Mouse (Mus musculus) Patski (cell line): ENCODE measurements around the gene Med20. TPM values are rescaled to one million over a fixed set of nuclear protein-coding genes. Genes with fewer than 3 reads are reported as not detected.

Experiments used
- ATAC-seq: fragments of 100-300 bp; one replicate; pipeline ENCODE4 v1.8.0; 2021
- CTCF ChIA-PET: fragments of 350-600 bp; sonication (Branson Sonifier 250); formaldehyde crosslinking; loops from one replicate; lab custom pipeline; 2022; ENCODE audit warnings: inconsistent platforms; lab: Charles Lee
- POLR2A ChIA-PET: fragments of 350-600 bp; sonication (Branson Sonifier 250); formaldehyde crosslinking; loops from one replicate; lab custom pipeline; 2022; ENCODE audit warnings: antibody characterized with exemption, inconsistent platforms; lab: Charles Lee
- DNase-seq: peaks from one replicate; pipeline ENCODE4 v3.0.0-alpha.2; 2011; ENCODE audit warnings: low read depth, low spot score
- H3K27me3 ChIP-seq: fragments of 371-371 bp; one replicate; pipeline ENCODE4 v1.5.1; 2021
- CTCF ChIP-seq: fragments of 100-300 bp; IDR thresholded peaks from one replicate; pipeline ENCODE4 v1.5.1; 2021
- in situ Hi-C: fragments of 300-500 bp; cut with MboI; formaldehyde crosslinking; loops from 3 replicates; pipeline ENCODE4 v1.11.1; 2018; ENCODE audit warnings: low pct_unique_long_range_greater_than_20kb, mixed read lengths
- polyA plus RNA-seq: library from polyadenylated mRNA; unstranded; gene quantifications from one replicate; pipeline ENCODE4 v1.2.3, GENCODE M21; 2021

The Med20 gene
- polyA plus RNA-seq, 1 experiment from 2014 or later, result 36.3 TPM

DNA sequence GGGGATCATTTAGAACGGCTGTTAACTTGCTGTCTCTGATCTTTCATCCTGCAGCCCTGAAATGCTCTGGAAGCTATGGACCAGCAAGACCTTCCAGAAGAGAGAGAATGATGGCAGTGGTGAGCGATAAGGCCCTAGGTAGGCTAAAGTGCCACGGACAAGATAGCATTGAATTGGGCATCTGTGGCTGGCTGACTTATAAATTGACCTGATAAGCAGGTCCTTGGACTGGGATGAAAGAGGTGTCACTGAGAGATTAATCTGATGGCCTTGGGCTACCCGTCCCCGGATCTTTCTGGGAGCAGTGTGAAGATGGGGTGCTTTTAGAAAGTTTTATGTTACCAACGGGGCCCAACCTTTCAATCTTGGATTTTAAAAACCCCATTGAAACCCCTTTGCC, 32.7 kb upstream of the Med20 start:
- no peak for TF ChIP-seq CTCF
- no peak for ATAC-seq
- in situ Hi-C loops, result no loop called here
- no peak for DNase-seq
- ChIA-PET CTCF (no interaction called here), POLR2A (no interaction called here)
- no peaks in the 10 kb centered on the region for H3K27me3 ChIP-seq

GRCm38 (mm10) chr17:47580962-47581361, 30.4 kb upstream of the Med20 start:
- no peaks in the 10 kb centered on the region for H3K27me3 ChIP-seq
- ChIA-PET POLR2A (no interaction called here), CTCF (no interaction called here)
- DNase-seq (no peak), ATAC-seq (no peak)
- in situ Hi-C loops, result no loop called here
- no peak for TF ChIP-seq CTCF

DNA sequence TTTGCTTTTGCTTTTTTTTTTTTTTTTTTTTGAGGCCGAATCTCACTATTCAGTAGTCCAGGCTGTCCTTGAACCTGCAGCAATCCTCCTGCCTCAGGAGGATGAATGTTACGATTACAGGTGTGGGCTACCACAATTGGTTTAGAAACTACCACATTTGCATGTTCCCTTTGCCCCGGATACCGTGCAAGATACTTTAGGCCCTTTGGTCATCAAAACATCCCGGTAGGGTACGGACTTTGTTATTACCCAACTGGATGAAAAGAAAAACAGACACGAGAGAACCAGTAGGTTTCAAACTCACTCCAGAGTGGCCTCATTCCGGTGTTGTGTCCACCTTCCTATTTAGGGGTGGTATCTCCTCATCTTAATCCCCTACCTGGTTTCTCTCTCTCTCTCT, 22.9 kb upstream of the Med20 start:
- H3K27me3 ChIP-seq, result no peaks in the 10 kb centered on the region
- DNase-seq (no peak), ATAC-seq (no peak)
- ChIA-PET CTCF (no interaction called here), POLR2A (no interaction called here)
- in situ Hi-C loops, result no loop called here
- TF ChIP-seq CTCF, result no peak

DNA sequence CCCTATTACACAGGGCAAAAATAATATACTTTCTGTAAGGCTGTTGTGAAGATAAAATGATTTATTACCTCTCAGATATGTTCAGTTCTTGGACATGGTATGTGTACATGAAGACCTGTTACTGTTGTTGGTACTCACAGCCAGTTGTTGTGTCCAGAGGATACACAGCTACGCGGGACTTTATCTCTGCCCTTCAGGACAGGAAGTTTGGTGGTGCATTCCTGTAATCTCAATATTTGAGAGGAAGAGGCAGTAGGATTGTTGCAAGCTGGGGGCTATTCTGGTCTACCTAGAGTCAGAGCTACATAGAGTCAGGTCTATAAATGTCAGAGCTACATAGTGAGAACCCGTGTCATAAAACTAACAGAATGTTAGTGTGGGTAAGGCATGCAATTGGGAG, 20.3 kb upstream of the Med20 start:
- ChIA-PET CTCF (interaction anchor here (2.4 kb wide), 1 partner anchor 80 kb away, joined by 8 read pairs; no protein-coding TSS in a partner anchor), POLR2A (no interaction called here)
- in situ Hi-C loops, result no loop called here
- ATAC-seq (no peak), DNase-seq (no peak)
- H3K27me3 ChIP-seq, result no peaks in the 10 kb centered on the region
- no peak for TF ChIP-seq CTCF

DNA sequence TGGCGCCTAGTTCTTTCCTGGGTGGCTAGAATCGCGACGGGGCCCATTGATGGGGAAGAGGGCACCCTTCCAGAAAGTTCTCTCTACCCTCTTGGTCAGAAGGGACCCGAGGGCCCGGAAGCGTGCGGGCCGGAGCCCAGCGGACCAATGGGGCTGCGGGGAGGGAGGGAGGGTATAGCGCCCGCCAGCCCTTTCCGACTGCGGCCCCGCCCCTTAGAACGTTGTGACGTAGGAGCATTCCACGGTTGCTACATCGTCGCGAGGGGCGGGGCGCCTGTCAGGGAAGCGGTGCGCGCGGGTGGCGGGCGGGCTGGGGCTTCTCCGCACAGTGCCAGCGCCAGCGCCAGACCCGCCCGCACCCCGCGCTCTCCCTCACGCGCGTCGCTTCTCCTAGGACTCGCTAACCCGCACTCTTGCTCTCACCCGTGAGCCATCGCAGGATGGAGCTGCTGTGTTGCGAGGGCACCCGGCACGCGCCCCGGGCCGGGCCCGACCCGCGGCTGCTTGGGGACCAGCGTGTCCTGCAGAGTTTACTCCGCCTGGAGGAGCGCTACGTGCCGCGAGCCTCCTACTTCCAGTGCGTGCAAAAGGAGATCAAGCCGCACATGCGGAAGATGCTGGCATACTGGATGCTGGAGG, 18.0 kb upstream of the Med20 start:
- ChIA-PET CTCF (no interaction called here), POLR2A (interaction anchor here (0.6 kb wide), 1 partner anchor 58 kb away, joined by 3 read pairs; no protein-coding TSS in a partner anchor)
- in situ Hi-C loops, result no loop called here
- DNase-seq (no peak), ATAC-seq (peak; percentile 64)
- no peaks in the 10 kb centered on the region for H3K27me3 ChIP-seq
- TF ChIP-seq CTCF, result no peak

- in situ Hi-C loops, result no loop called here
- CTCF ChIA-PET, result no interaction called here
- DNase-seq (no peak), ATAC-seq (no peak)
- H3K27me3 ChIP-seq, result no peaks in the 10 kb centered on the region
- TF ChIP-seq CTCF, result no peak
- POLR2A ChIA-PET, result interaction anchor here (0.6 kb wide), 1 partner anchor 58 kb away, joined by 3 read pairs; no protein-coding TSS in a partner anchor
Observed at GRCm38 (mm10) chr17:47593854-47594182, 17.6 kb upstream of the Med20 start.

DNA sequence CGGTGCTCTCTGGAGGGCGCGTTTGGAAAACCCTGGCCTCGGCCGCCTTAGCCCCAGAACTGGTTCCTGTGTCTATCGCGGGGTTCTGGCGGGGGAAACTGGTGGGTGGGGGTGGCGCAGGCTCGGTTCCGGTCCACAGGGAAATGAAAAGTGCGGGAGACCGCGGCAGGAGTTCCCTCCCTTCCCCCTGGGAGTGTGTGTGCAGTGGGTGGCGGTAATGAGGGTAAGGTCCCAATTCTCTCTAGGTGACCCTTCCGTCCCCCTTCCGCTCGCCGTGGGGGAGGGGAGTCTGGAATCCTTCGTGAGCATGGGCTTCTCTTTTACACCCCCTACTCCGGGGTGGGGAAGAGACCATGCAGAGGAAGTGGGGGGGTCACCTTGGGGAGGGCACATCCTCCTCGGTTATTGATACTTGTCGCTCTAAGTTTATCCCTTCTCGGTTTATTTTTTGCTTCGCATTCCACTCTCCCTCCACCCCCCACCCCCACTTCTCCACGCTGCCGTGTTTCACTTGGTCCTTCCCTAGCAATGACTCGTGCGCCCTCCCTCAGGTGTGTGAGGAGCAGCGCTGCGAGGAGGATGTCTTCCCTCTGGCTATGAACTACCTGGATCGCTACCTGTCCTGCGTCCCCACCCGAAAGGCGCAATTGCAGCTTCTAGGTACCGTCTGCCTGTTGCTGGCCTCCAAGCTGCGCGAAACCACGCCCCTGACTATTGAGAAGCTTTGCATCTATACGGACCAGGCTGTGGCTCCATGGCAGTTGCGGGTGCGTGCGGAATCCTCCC, 17.0 kb upstream of the Med20 start:
- no peak for TF ChIP-seq CTCF
- DNase-seq, result no peak
- in situ Hi-C loops, result no loop called here
- ChIA-PET POLR2A (interaction anchor here (0.6 to 1.5 kb wide), 2 partner anchors 59 to 83 kb away, joined by 3 to 6 read pairs; no protein-coding TSS in a partner anchor), CTCF (interaction anchor here (2.8 kb wide), 1 partner anchor 83 kb away, joined by 23 read pairs; no protein-coding TSS in a partner anchor)
- no peak for ATAC-seq
- no peaks in the 10 kb centered on the region for H3K27me3 ChIP-seq

DNA sequence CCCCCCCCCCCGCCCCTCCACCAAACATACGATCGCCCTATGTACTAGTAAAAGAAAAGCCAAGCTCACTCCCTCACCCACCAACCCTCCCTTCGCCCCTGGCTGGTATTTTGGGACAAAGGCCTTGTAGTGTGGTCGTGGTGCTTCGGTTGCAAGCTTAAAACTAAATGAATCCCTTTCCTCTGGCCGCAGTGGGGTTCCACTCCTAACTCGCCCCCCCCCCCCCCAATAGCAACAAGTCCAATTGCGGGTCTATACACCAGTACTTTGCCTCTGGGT, 16.5 kb upstream of the Med20 start:
- TF ChIP-seq CTCF, result no peak
- ChIA-PET POLR2A (interaction anchor here (1.5 kb wide), 1 partner anchor 84 kb away, joined by 6 read pairs; no protein-coding TSS in a partner anchor), CTCF (interaction anchor here (1.9 to 2.8 kb wide), 2 partner anchors 15 to 84 kb away, joined by 6 to 23 read pairs; partner anchors contain the start of genes Bysl, Gm20517 and Med20)
- no peaks in the 10 kb centered on the region for H3K27me3 ChIP-seq
- in situ Hi-C loops, result no loop called here
- no peak for ATAC-seq
- no peak for DNase-seq

GRCm38 (mm10) chr17:47595248-47596161, 15.9 kb upstream of the Med20 start:
- no peak for TF ChIP-seq CTCF
- ATAC-seq, result no peak
- DNase-seq, result no peak
- POLR2A ChIA-PET, result interaction anchor here (0.6 to 1.5 kb wide), 2 partner anchors 84 to 800 kb away, joined by 3 to 6 read pairs; no protein-coding TSS in a partner anchor
- H3K27me3 ChIP-seq, result no peaks in the 10 kb centered on the region
- CTCF ChIA-PET, result interaction anchor here (0.7 to 2.8 kb wide), 5 partner anchors 15 to 84 kb away, joined by 3 to 23 read pairs (median 5); partner anchors contain the start of genes Bysl, Gm20517 and Med20
- in situ Hi-C loops, result no loop called here
